Mouse (Mus musculus) CH12.LX (cell line): ENCODE results near the gene H2-Ab1.

ENCODE experiments used
- CTCF ChIP-seq, 2 experiments: IDR thresholded peaks in 1 of 2; conservative IDR thresholded peaks in 1 of 2; 2 replicates each; pipeline ENCODE4 v1.5.1; 2011 to 2012; ENCODE audit warnings: low read depth in 2 of 2, low read length in 2 of 2, improper control_type of control experiment in 1 of 2, inconsistent platforms in 1 of 2, mild to moderate bottlenecking in 1 of 2, moderate library complexity in 1 of 2
- E2F4 ChIP-seq: IDR thresholded peaks from 2 replicates; pipeline ENCODE4 v1.6.1; 2011; ENCODE audit warnings: low read depth, low read length, improper control_type of control experiment; ENCODE audit not compliant: insufficient replicate concordance
- KAT2A ChIP-seq: IDR thresholded peaks from 2 replicates; pipeline ENCODE4 v1.6.1; 2012; ENCODE audit warnings: low read length, improper control_type of control experiment, inconsistent platforms; ENCODE audit not compliant: insufficient replicate concordance
- PAX5 ChIP-seq: IDR thresholded peaks from 2 replicates; pipeline ENCODE4 v1.6.1; 2012; ENCODE audit warnings: low read length, inconsistent platforms, mixed read lengths
- POLR2A ChIP-seq: IDR thresholded peaks from 2 replicates; pipeline ENCODE4 v1.6.1; 2011; ENCODE audit warnings: low read depth, mild to moderate bottlenecking, improper control_type of control experiment, low read length
- RCOR1 ChIP-seq: conservative IDR thresholded peaks from 2 replicates; pipeline ENCODE4 v1.6.1; 2012; ENCODE audit warnings: low read depth, mild to moderate bottlenecking, inconsistent platforms, low read length, improper control_type of control experiment
- USF1 ChIP-seq: IDR thresholded peaks from 2 replicates; pipeline ENCODE4 v1.6.1; 2014; ENCODE audit warnings: low read depth, mild to moderate bottlenecking, inconsistent platforms, low read length, improper control_type of control experiment
- USF2 ChIP-seq: conservative IDR thresholded peaks from 2 replicates; pipeline ENCODE4 v1.6.1; 2011; ENCODE audit warnings: low read depth, low read length, improper control_type of control experiment
- ZKSCAN1 ChIP-seq: IDR thresholded peaks from 2 replicates; pipeline ENCODE4 v1.6.1; 2012; ENCODE audit warnings: low read depth, inconsistent platforms, low read length, improper control_type of control experiment, borderline replicate concordance

GRCm38 (mm10) chr17:34247047-34247446 lies 10.4 kb upstream of the H2-Ab1 start:
- TF ChIP-seq E2F4 (no peak), USF2 (no peak), POLR2A (no peak), ZKSCAN1 (no peak), RCOR1 (no peak), CTCF (conservative IDR thresholded peaks at IDR 0.05 in 1 of 2, IDR thresholded peaks at IDR 0.05 in 1 of 2; ENCODE audit: low read depth in 2 of 2, low read length in 2 of 2) (peak in 1 of 2 experiments; percentile 63; a peak in 2 of 4 replicates), USF1 (no peak), PAX5 (no peak), KAT2A (no peak)
